Mouse (Mus musculus): Measurements from ENCODE around the gene 2200002D01Rik.

GRCm38 (mm10) chr7:29247706-29248105 is 560 bp downstream of the 2200002D01Rik start:
- TF ChIP-seq CTCF (IDR thresholded peaks at IDR 0.05; ENCODE audit: low read depth) (no peak), EP300 (IDR thresholded peaks at IDR 0.05; ENCODE audit: low read depth) (no peak)

All from liver, embryonic 14.5 days (tissue).